Mouse (Mus musculus) forebrain, embryonic 11.5 days (tissue): ENCODE results near the gene Atxn1. TPM values are rescaled to one million over a fixed set of nuclear protein-coding genes. Genes with fewer than 3 reads are reported as not detected.

Source experiments
- ATAC-seq: fragments of 200-750 bp; cut with Nextera tagmentation; replicated peaks from 2 replicates; pipeline ENCODE4 v1.8.0; 2017; ENCODE audit warnings: moderate TSS enrichment; ENCODE audit not compliant: low FRiP score
- DNase-seq: peaks from one replicate; pipeline ENCODE4 v3.0.0-alpha.2; 2017; ENCODE audit warnings: low spot score
- H3K27ac ChIP-seq: fragments of 300-500 bp; sonication (generic); 2 replicates; pipeline ENCODE4 v1.5.1; 2014; ENCODE audit warnings: low read depth, low read length
- H3K27me3 ChIP-seq: fragments of 300-500 bp; sonication (generic); 2 replicates; pipeline ENCODE4 v1.6.1; 2014; ENCODE audit warnings: mild to moderate bottlenecking, low read length, mixed read lengths; ENCODE audit not compliant: control insufficient read depth, insufficient read depth
- H3K36me3 ChIP-seq: fragments of 300-500 bp; sonication (generic); 2 replicates; pipeline ENCODE4 v1.6.1; 2014; ENCODE audit warnings: mild to moderate bottlenecking, low read length, moderate library complexity, mixed read lengths; ENCODE audit not compliant: control insufficient read depth, insufficient read depth
- H3K4me1 ChIP-seq: fragments of 300-500 bp; sonication (generic); replicated peaks from 2 replicates; pipeline ENCODE4 v1.6.1; 2014; ENCODE audit warnings: low read length, mixed read lengths; ENCODE audit not compliant: control insufficient read depth, insufficient read depth
- H3K4me2 ChIP-seq: fragments of 300-500 bp; sonication (generic); 2 replicates; pipeline ENCODE4 v1.6.1; 2014; ENCODE audit warnings: low read depth, mild to moderate bottlenecking, low read length, moderate library complexity, mixed read lengths; ENCODE audit not compliant: severe bottlenecking
- H3K4me3 ChIP-seq: fragments of 300-500 bp; sonication (generic); 2 replicates; pipeline ENCODE4 v1.5.1; 2014; ENCODE audit warnings: low read depth, low read length
- H3K9ac ChIP-seq: fragments of 300-500 bp; sonication (generic); 2 replicates; pipeline ENCODE4 v1.6.1; 2014; ENCODE audit warnings: low read length
- H3K9me3 ChIP-seq: fragments of 300-500 bp; sonication (generic); 2 replicates; pipeline ENCODE4 v1.6.1; 2016; ENCODE audit warnings: low read length, mixed read lengths; ENCODE audit not compliant: control insufficient read depth
- WGBS: fragments of 180-500 bp; shearing (Covaris S2); extraction: QIAGEN DNeasy Blood & Tissue Kit; methylation state at CpG from one replicate; pipeline ENCODE4 v1.1.7; 2014; 5-methylcytosine and 5-hydroxymethylcytosine counted together
- polyA plus RNA-seq: library from polyadenylated mRNA; unstranded; fragments of >200 nt; fragmentation: Nextera tagmentation; extraction: Ambion mirVana; gene quantifications from 2 replicates; pipeline ENCODE4 v1.2.1, GENCODE M21; 2014

The Atxn1 gene
- polyA plus RNA-seq, 1 experiment from 2014 or later, result 3.3 TPM

DNA sequence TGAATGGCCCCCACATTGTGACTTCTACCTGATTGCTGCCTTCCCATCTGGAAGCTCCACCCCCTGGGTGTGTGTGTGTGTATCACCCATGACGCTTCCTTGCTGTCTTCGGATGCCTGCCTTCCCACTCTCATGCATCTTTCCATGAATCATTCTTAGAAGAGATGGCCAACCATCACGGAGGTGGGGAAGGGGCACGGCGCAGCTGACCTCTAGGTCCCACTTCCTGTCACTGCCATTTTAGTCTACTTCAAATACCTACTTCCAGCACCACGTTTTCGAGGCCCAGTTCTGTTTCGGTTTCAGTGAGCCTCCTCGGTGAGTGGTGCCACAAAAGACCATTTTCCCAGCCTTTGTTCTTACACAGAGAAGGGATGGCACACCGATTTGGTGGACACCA lies 99.2 kb downstream of the Atxn1 start:
- H3K27me3 ChIP-seq, result no peaks in the 10 kb centered on the region

GRCm38 (mm10) chr13:45863779-45864178 lies 101.0 kb downstream of the Atxn1 start:
- H3K9me3 ChIP-seq, result no peaks in the 10 kb centered on the region
- DNase-seq, result no peak
- no peak overlapping the region for H3K4me3 ChIP-seq
- WGBS, result 85% methylated on average over 8 of the region's 8 CpGs
- peaks cover 2% of the 10 kb centered on the region; the same call in 1 of the 2 replicates for H3K4me1 ChIP-seq
- no peak overlapping the region for H3K4me2 ChIP-seq
- H3K27ac ChIP-seq, result no peak overlapping the region
- no peaks in the 10 kb centered on the region for H3K27me3 ChIP-seq
- ATAC-seq, result no peak
- no peak overlapping the region for H3K9ac ChIP-seq
- H3K36me3 ChIP-seq, result no peaks in the 10 kb centered on the region

More for the DNA sequence above, 99.2 kb downstream of the Atxn1 start:
- H3K4me1 ChIP-seq, result peaks cover under 1% of the 10 kb centered on the region; the same call in 1 of the 2 replicates
- WGBS, result 96% methylated on average over 10 of the region's 10 CpGs
- H3K4me3 ChIP-seq, result no peak overlapping the region
- no peak overlapping the region for H3K27ac ChIP-seq
- DNase-seq (no peak), ATAC-seq (no peak)
- no peak overlapping the region for H3K4me2 ChIP-seq
- H3K36me3 ChIP-seq, result no peaks in the 10 kb centered on the region
- H3K9me3 ChIP-seq, result no peaks in the 10 kb centered on the region
- H3K9ac ChIP-seq, result no peak overlapping the region

DNA sequence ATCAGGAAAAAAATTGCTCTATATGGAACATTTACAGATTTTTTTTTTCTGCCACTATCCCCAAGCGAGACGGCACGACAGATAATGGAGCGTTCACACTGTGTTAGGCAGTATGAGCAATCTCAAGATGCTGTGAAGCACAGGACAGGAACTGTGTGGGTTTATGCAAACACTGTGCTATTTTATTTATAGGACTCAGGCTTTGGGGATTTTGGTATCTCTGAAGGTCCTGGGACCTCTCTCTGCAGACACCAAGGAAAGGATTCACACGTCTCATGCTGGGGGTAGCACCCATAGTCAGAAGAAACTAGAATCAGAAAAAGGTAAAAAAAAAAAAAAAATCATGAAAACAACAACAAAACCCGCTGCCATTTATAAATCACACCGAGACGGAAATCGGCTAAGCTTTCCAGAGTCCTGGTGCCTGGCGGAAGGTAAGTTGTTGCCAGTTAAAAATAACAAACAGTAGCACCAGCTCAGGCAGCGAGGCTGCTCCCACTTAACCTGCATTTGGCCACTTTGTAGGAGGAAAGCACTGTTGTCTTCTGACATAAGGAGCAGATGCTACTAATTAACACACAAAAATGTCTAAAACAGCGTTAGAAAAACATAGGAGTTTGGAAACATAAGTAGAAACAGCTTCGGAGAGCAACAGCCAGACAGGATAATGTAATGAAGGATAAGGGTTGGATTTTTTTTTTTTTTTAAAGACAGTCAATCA lies 102.8 kb downstream of the Atxn1 start:
- DNase-seq, result no peak
- no peaks in the 10 kb centered on the region for H3K36me3 ChIP-seq
- peaks cover 2% of the 10 kb centered on the region; the same call in 1 of the 2 replicates for H3K4me1 ChIP-seq
- ATAC-seq, result no peak
- no peak overlapping the region for H3K27ac ChIP-seq
- no peak overlapping the region for H3K4me2 ChIP-seq
- H3K9ac ChIP-seq, result no peak overlapping the region
- 77% methylated on average over 13 of the region's 13 CpGs for WGBS
- H3K4me3 ChIP-seq, result no peak overlapping the region
- no peaks in the 10 kb centered on the region for H3K27me3 ChIP-seq
- no peaks in the 10 kb centered on the region for H3K9me3 ChIP-seq

- no peak overlapping the region for H3K4me3 ChIP-seq
- 27% methylated on average over 10 of the region's 10 CpGs for WGBS
- DNase-seq, result no peak
- H3K27me3 ChIP-seq, result no peaks in the 10 kb centered on the region
- H3K4me2 ChIP-seq, result no peak overlapping the region
- no peak overlapping the region for H3K9ac ChIP-seq
- H3K9me3 ChIP-seq, result no peaks in the 10 kb centered on the region
- no peaks in the 10 kb centered on the region for H3K36me3 ChIP-seq
- no peak for ATAC-seq
- H3K27ac ChIP-seq, result no peak overlapping the region
- H3K4me1 ChIP-seq, result peaks cover 2% of the 10 kb centered on the region; the same call in 1 of the 2 replicates
Observed at GRCm38 (mm10) chr13:45861098-45861580, 103.7 kb downstream of the Atxn1 start.

DNA sequence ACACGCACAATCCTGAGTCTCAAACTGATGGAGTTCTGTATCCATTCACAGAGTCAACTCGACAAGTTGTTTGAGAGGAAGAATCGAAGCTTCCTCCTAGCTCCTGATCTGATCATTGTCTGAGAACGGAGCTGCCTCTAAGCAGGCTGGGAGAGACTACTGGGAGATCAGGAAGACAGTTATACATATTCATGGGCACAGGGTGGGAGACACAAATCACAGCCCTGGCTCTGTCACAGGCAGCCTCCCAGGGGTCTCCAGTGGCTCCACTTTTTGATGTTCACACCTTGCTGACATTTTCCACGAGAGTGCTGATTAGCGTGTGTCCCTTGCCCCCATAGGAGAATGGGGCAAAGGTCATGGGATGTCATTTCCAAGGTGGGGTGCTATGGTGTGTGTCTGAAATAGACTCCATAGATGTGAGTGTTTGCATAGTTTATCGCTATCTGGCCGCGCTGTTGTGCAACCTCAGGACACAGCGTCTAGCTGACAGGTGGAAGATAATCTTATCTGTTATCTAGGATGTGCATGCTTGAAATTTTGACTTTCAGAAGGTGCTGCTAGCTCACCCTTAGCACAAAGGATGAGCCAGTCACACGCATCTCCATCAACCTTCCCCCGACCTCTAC lies 105.6 kb downstream of the Atxn1 start:
- no peaks in the 10 kb centered on the region for H3K27me3 ChIP-seq
- no peak overlapping the region for H3K27ac ChIP-seq
- H3K9ac ChIP-seq, result no peak overlapping the region
- H3K9me3 ChIP-seq, result no peaks in the 10 kb centered on the region
- no peaks in the 10 kb centered on the region for H3K36me3 ChIP-seq
- no peak overlapping the region for H3K4me2 ChIP-seq
- no peak overlapping the region for H3K4me3 ChIP-seq
- DNase-seq (no peak), ATAC-seq (no peak)
- peaks cover 2% of the 10 kb centered on the region; the same call in 1 of the 2 replicates for H3K4me1 ChIP-seq
- WGBS, result 91% methylated on average over 12 of the region's 12 CpGs

- 92% methylated on average over 8 of the region's 8 CpGs for WGBS
- no peaks in the 10 kb centered on the region for H3K9me3 ChIP-seq
- H3K9ac ChIP-seq, result no peak overlapping the region
- ATAC-seq, result no peak
- H3K4me2 ChIP-seq, result no peak overlapping the region
- no peak for DNase-seq
- no peaks in the 10 kb centered on the region for H3K27me3 ChIP-seq
- no peaks in the 10 kb centered on the region for H3K36me3 ChIP-seq
- H3K4me3 ChIP-seq, result no peak overlapping the region
- H3K27ac ChIP-seq, result no peak overlapping the region
- peaks cover 2% of the 10 kb centered on the region; the same call in 1 of the 2 replicates for H3K4me1 ChIP-seq
Observed at GRCm38 (mm10) chr13:45857416-45857815, 107.4 kb downstream of the Atxn1 start.

DNA sequence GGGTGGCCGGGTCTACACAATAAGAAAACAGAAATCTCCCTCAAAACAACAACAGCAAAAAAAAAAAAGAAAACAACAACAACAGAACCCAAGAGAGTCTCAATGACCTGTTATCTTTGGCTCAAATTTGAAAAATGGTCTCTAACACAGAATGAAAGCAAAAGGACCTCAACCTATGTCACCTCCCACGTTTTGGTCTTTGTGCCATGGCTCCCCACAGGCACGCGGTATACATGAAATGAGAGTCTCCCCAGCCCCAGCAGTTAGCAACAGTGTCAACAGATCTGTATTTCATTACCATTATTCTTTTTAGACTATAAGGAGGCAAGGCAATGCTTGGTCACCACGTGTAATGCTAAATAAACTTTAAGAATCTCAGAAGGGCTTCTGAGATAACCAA lies 110.3 kb downstream of the Atxn1 start:
- no peaks in the 10 kb centered on the region for H3K36me3 ChIP-seq
- no peaks in the 10 kb centered on the region for H3K27me3 ChIP-seq
- no peak for ATAC-seq
- H3K4me1 ChIP-seq, result no peaks in the 10 kb centered on the region
- 74% methylated on average over 5 of the region's 5 CpGs for WGBS
- DNase-seq, result no peak
- no peak overlapping the region for H3K9ac ChIP-seq
- H3K4me3 ChIP-seq, result no peak overlapping the region
- H3K27ac ChIP-seq, result no peak overlapping the region
- no peak overlapping the region for H3K4me2 ChIP-seq
- no peaks in the 10 kb centered on the region for H3K9me3 ChIP-seq

GRCm38 (mm10) chr13:45853691-45854090 lies 111.1 kb downstream of the Atxn1 start:
- no peaks in the 10 kb centered on the region for H3K27me3 ChIP-seq
- H3K4me1 ChIP-seq, result no peaks in the 10 kb centered on the region
- H3K9me3 ChIP-seq, result no peaks in the 10 kb centered on the region
- WGBS, result 78% methylated on average over 6 of the region's 6 CpGs
- H3K27ac ChIP-seq, result no peak overlapping the region
- no peak for DNase-seq
- H3K9ac ChIP-seq, result no peak overlapping the region
- H3K4me3 ChIP-seq, result no peak overlapping the region
- no peak overlapping the region for H3K4me2 ChIP-seq
- H3K36me3 ChIP-seq, result no peaks in the 10 kb centered on the region
- no peak for ATAC-seq
